Mouse (Mus musculus): ENCODE data around the gene Zfp933. TPM values are rescaled to one million over a fixed set of nuclear protein-coding genes. Genes with fewer than 3 reads are reported as not detected.
"Not testable (repeated sequence)": the region's sequence is repeated elsewhere in the genome, so short reads cannot be mapped to it uniquely, and the experiment has no call there.

Gene Zfp933
- polyA plus RNA-seq, 1 experiment from 2014 or later: 6.9 TPM

DNA sequence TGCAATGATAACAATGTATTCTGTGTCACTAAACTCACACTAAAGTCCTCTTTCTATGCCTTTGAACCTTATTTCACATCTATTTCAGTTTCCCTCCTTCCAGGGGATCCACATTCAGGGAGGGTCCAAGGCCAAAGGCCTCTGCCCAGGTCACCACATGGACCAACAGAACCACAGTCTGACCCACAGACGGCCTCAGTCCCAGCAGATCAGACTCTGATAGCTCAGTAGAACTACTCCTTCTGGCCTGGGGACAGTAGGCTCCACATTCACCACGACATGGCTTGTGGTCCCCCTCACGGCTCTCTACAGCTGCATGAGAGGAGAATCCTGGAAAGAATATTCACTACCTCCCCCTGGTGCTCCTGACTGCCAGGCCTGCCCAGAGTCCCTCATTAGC is 5.3 kb downstream of the Zfp933 start:
- no peak overlapping the region for H3K4me2 ChIP-seq
- no peak overlapping the region for H3K9ac ChIP-seq (ENCODE audit: low read depth, low read length)
- no peak overlapping the region for H3K27ac ChIP-seq (ENCODE audit: low read depth, low read length)
- H3K4me3 ChIP-seq (ENCODE audit: low read depth, low read length): no peak overlapping the region
- H3K9me3 ChIP-seq (replicated peaks; ENCODE audit: control insufficient read depth, low read length): peaks cover 5% of the 10 kb centered on the region; the same call in 1 of the 2 replicates
- H3K4me1 ChIP-seq (ENCODE audit: control insufficient read depth, insufficient read depth, low read length): peaks cover 4% of the 10 kb centered on the region
- no peaks in the 10 kb centered on the region for H3K27me3 ChIP-seq (ENCODE audit: control insufficient read depth, insufficient read depth, low read length)
- WGBS (ENCODE audit: insufficient replicate concordance): 87% methylated on average over 3 of the region's 3 CpGs
- H3K36me3 ChIP-seq (ENCODE audit: control insufficient read depth, insufficient read depth, low read length): peaks cover 15% of the 10 kb centered on the region
- no peak for ATAC-seq (replicated peaks; ENCODE audit: insufficient number of reproducible peaks, low FRiP score, low TSS enrichment)

DNA sequence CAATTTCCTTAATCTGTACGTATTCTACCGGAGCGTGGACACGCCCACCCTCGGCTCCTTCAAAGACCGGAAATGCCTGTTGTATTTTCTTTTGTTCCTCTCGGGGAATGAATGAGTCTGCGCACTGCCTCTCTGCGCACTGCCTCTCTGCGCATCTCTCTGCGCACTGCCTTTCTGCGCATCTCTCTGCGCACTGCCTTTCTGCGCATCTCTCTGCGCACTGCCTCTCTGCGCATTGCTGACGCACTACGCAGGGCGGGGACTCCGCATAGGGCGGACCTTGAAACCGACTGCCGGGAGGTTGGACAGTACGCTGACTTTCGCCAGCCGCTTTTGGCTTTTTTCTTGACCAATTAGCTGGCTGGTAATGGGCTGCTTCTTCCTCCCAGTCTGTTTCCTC is 8.9 kb downstream of the Zfp933 start:
- 93% methylated on average over 19 of the region's 26 CpGs for whole genome bisulfite sequencing (ENCODE audit: insufficient replicate concordance)
- H3K4me1 ChIP-seq (ENCODE audit: control insufficient read depth, insufficient read depth, low read length); H3K9ac ChIP-seq (ENCODE audit: low read depth, low read length); H3K27me3 ChIP-seq (ENCODE audit: control insufficient read depth, insufficient read depth, low read length); H3K4me2 ChIP-seq; H3K27ac ChIP-seq (ENCODE audit: low read depth, low read length); H3K9me3 ChIP-seq (replicated peaks; ENCODE audit: control insufficient read depth, low read length); ATAC-seq (replicated peaks; ENCODE audit: insufficient number of reproducible peaks, low FRiP score, low TSS enrichment); H3K4me3 ChIP-seq (ENCODE audit: low read depth, low read length): not testable (repeated sequence)
- peaks cover 15% of the 10 kb centered on the region for H3K36me3 ChIP-seq (ENCODE audit: control insufficient read depth, insufficient read depth, low read length)

DNA sequence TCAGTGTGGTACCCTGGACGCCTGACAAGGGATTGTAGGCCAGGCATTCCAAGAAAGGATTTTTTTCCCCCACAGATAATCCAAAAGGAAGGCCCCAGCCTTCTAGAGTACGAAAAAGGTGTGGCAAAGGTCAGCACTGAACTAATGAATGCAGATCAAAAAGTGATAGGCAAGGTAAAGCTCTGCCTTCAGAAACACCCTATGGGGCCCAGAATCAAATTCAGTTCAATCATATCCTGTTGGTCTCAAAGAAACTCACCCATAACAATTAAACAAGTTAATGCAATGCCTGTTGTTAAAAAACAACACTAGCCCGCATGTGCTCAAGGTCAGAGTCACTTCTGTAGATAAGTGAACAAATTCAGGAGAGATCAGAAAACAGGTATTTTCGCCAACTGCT is 23.8 kb downstream of the Zfp933 start:
- no peak overlapping the region for H3K9ac ChIP-seq (ENCODE audit: low read depth, low read length)
- WGBS (ENCODE audit: insufficient replicate concordance): 86% methylated on average over 4 of the region's 4 CpGs
- no peak overlapping the region for H3K4me2 ChIP-seq
- no peak for ATAC-seq (replicated peaks; ENCODE audit: insufficient number of reproducible peaks, low FRiP score, low TSS enrichment)
- peaks cover 43% of the 10 kb centered on the region for H3K36me3 ChIP-seq (ENCODE audit: control insufficient read depth, insufficient read depth, low read length)
- H3K27me3 ChIP-seq (ENCODE audit: control insufficient read depth, insufficient read depth, low read length): no peaks in the 10 kb centered on the region
- H3K9me3 ChIP-seq (replicated peaks; ENCODE audit: control insufficient read depth, low read length): peaks cover 44% of the 10 kb centered on the region
- H3K4me1 ChIP-seq (ENCODE audit: control insufficient read depth, insufficient read depth, low read length): no peaks in the 10 kb centered on the region
- no peak overlapping the region for H3K4me3 ChIP-seq (ENCODE audit: low read depth, low read length)
- H3K27ac ChIP-seq (ENCODE audit: low read depth, low read length): no peak overlapping the region

DNA sequence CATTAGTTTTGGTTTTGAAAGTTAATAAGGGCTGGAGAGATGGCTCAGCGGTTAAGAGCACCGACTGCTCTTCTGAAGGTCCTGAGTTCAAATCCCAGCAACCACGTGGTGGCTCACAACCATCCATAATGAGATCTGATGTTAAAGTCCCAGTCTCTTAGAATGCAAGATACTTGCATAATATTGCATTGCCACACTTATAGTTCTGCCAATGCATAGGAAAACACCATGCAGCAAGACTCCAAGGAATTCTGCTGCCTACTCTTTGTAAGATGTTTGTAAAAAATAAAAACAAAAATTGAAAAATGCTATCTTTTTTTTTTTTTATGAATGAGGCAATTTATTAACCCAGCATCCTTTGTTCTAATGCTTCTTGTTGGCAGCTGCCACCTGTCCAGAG is 26.8 kb downstream of the Zfp933 start:
- ATAC-seq (replicated peaks; ENCODE audit: insufficient number of reproducible peaks, low FRiP score, low TSS enrichment); H3K4me2 ChIP-seq; H3K4me3 ChIP-seq (ENCODE audit: low read depth, low read length); H3K27me3 ChIP-seq (ENCODE audit: control insufficient read depth, insufficient read depth, low read length); H3K9ac ChIP-seq (ENCODE audit: low read depth, low read length); H3K4me1 ChIP-seq (ENCODE audit: control insufficient read depth, insufficient read depth, low read length); H3K27ac ChIP-seq (ENCODE audit: low read depth, low read length): not testable (repeated sequence)
- H3K36me3 ChIP-seq (ENCODE audit: control insufficient read depth, insufficient read depth, low read length): peaks cover 19% of the 10 kb centered on the region
- H3K9me3 ChIP-seq (replicated peaks; ENCODE audit: control insufficient read depth, low read length): peaks cover 41% of the 10 kb centered on the region
- 84% methylated on average over 3 of the region's 3 CpGs for WGBS (ENCODE audit: insufficient replicate concordance)

DNA sequence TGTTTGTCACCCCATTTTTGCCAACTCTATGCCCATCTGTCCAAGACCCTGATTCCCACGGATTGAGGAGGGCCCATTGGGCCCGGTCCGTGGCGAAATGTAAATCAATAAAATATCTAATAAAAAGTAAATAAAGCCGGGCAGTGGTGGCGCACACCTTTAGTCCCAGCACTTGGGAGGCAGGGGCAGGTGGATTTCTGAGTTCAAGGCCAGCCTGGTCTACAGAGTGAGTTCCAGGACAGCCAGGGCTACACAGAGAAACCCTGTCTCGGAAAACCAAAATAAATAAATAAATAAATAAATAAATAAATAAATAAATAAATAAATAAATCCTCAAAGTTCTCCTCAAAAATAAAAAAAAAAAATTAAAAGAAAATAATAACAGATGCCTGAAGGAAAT is 28.5 kb downstream of the Zfp933 start:
- H3K27me3 ChIP-seq (ENCODE audit: control insufficient read depth, insufficient read depth, low read length); H3K27ac ChIP-seq (ENCODE audit: low read depth, low read length); ATAC-seq (replicated peaks; ENCODE audit: insufficient number of reproducible peaks, low FRiP score, low TSS enrichment); H3K4me1 ChIP-seq (ENCODE audit: control insufficient read depth, insufficient read depth, low read length); H3K9ac ChIP-seq (ENCODE audit: low read depth, low read length); H3K4me2 ChIP-seq; H3K36me3 ChIP-seq (ENCODE audit: control insufficient read depth, insufficient read depth, low read length); H3K4me3 ChIP-seq (ENCODE audit: low read depth, low read length): not testable (repeated sequence)
- H3K9me3 ChIP-seq (replicated peaks; ENCODE audit: control insufficient read depth, low read length): peaks cover 30% of the 10 kb centered on the region
- 81% methylated on average over 7 of the region's 7 CpGs for WGBS (ENCODE audit: insufficient replicate concordance)

DNA sequence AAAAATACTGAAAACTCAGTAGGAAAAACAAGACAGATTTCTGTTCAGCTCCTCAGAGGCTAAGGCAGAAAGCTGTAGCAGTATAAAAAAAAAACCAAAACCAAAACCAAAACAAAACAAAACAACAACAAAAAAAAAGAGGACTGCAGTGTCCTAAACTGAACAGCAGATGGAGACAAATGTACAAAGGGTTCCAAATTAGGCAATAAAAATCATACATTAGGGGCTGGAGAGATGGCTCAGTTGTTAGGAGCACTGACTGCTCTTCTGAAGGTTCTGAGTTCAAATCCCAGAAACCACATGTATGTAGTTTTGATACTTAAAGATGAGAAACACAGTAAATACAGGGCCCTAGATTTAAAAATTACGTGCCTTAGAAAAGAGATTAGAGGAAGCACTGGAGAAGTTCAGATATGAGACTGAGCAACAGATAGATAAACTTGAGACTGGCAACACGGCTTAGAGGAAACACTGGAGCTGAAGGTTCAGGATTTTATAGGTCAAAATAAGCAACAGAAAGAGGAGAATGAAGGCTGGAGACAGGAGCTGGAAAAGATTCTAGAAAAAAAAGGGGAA is 33.5 kb downstream of the Zfp933 start:
- Histone ChIP-seq H3K27me3 (ENCODE audit: control insufficient read depth, insufficient read depth, low read length) (no peaks in the 10 kb centered on the region), H3K36me3 (ENCODE audit: control insufficient read depth, insufficient read depth, low read length) (no peaks in the 10 kb centered on the region), H3K4me1 (ENCODE audit: control insufficient read depth, insufficient read depth, low read length) (no peaks in the 10 kb centered on the region), H3K4me2 (no peak overlapping the region), H3K27ac (ENCODE audit: low read depth, low read length) (no peak overlapping the region), H3K9me3 (replicated peaks; ENCODE audit: control insufficient read depth, low read length) (no peaks in the 10 kb centered on the region), H3K4me3 (ENCODE audit: low read depth, low read length) (no peak overlapping the region), H3K9ac (ENCODE audit: low read depth, low read length) (no peak overlapping the region)
- 66% methylated on average over 2 of the region's 2 CpGs for WGBS (ENCODE audit: insufficient replicate concordance)
- no peak for ATAC-seq (replicated peaks; ENCODE audit: insufficient number of reproducible peaks, low FRiP score, low TSS enrichment)

DNA sequence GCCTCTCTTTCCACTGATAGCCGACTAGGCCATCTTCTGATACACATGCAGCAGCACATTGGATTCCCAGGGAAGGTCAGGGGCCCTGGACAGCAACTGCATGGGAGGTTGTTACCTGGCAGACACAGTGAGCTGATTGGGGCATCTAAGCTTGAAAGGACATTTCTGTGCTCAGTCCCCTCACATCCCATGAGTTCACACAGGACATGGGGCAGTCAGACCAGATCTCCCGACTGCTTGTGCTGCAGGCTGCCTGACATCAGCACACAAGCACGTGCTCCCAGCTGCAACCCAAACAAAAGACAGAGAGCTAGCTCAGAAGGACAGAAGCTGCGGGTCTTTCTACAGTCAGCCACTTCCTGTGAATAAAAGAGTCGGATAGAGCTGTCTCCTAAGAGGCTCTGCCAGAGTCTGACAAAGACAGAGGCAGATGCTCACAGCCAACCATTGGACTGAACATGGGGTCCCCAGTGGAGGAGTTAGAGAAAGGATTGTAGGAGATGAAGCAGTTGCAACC is 34.9 kb downstream of the Zfp933 start:
- 46% methylated on average over 5 of the region's 5 CpGs for WGBS (ENCODE audit: insufficient replicate concordance)
- Histone ChIP-seq H3K4me3 (ENCODE audit: low read depth, low read length) (no peak overlapping the region), H3K27me3 (ENCODE audit: control insufficient read depth, insufficient read depth, low read length) (no peaks in the 10 kb centered on the region), H3K4me1 (ENCODE audit: control insufficient read depth, insufficient read depth, low read length) (no peaks in the 10 kb centered on the region), H3K9ac (ENCODE audit: low read depth, low read length) (no peak overlapping the region), H3K36me3 (ENCODE audit: control insufficient read depth, insufficient read depth, low read length) (no peaks in the 10 kb centered on the region), H3K4me2 (no peak overlapping the region), H3K27ac (ENCODE audit: low read depth, low read length) (no peak overlapping the region), H3K9me3 (replicated peaks; ENCODE audit: control insufficient read depth, low read length) (no peaks in the 10 kb centered on the region)
- no peak for ATAC-seq (replicated peaks; ENCODE audit: insufficient number of reproducible peaks, low FRiP score, low TSS enrichment)

DNA sequence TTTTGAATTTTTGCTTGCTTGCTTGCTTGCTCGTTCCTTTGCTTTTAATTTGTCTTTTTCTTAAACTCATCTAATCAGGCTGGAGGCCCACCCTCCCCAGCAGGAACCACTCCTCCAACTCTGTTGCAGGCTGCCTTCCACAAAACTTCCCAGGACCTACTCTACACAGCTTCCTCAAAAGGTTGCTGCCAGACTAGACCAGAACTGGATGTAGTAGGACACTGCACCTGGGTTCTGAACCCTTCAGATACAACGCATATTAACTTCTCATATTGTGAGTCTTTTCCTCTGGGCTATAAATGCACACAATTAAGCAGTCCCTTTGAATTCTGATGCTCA is 38.2 kb downstream of the Zfp933 start:
- H3K4me1 ChIP-seq (ENCODE audit: control insufficient read depth, insufficient read depth, low read length); H3K27ac ChIP-seq (ENCODE audit: low read depth, low read length); H3K36me3 ChIP-seq (ENCODE audit: control insufficient read depth, insufficient read depth, low read length); H3K9me3 ChIP-seq (replicated peaks; ENCODE audit: control insufficient read depth, low read length); ATAC-seq (replicated peaks; ENCODE audit: insufficient number of reproducible peaks, low FRiP score, low TSS enrichment); H3K27me3 ChIP-seq (ENCODE audit: control insufficient read depth, insufficient read depth, low read length); H3K9ac ChIP-seq (ENCODE audit: low read depth, low read length): not testable (repeated sequence)
- Histone ChIP-seq H3K4me3 (ENCODE audit: low read depth, low read length) (peak overlapping the region; percentile 60), H3K4me2 (peak overlapping the region; percentile 71)
- WGBS (ENCODE audit: insufficient replicate concordance): 41% methylated on average over 2 of the region's 2 CpGs

DNA sequence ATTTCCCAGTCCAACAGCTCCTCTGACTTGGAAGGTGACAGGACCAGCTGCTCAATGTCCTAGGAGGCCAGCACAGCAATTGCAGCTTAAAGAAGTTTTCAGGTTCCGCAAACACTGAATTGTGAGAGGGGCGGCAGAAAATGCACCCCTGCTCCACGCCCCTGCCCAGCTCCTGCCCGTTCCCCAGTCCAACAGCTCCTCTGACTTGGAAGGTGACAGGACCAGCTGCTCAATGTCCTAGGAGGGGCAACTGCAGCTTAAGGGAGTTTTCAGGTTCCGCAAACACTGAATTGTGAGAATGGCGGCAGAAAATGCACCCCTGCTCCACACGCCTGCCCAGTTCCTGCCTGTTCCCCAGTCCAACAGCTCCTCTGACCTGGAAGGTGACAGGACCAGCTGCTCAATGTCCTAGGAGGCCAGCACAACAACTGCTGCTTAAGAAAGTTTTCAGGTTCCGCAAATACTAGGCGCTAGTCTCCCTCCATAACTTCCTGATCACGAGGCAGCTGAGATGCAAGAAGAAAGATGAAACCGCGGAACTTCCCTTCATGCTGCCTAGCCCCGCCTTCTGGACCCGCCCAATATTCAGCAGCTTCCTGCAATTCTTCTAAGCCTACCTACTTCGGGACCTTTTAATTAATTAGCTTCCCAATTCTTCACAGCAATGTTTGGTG is 38.7 kb downstream of the Zfp933 start, which contains the start of gene Zfp984:
Gene Zfp984 (minus strand): TSS at position 497 of the 674 bp plus-strand sequence.
- peak within 1 kb of the TSS; percentile 74 for H3K27ac ChIP-seq (ENCODE audit: low read depth, low read length)
- peak within 1 kb of the TSS; percentile 71 for H3K4me2 ChIP-seq
- ATAC-seq (replicated peaks; ENCODE audit: insufficient number of reproducible peaks, low FRiP score, low TSS enrichment): peak; percentile 58
- peak within 1 kb of the TSS; percentile 60 for H3K4me3 ChIP-seq (ENCODE audit: low read depth, low read length)
- H3K27me3 ChIP-seq (ENCODE audit: control insufficient read depth, insufficient read depth, low read length); H3K36me3 ChIP-seq (ENCODE audit: control insufficient read depth, insufficient read depth, low read length); H3K4me1 ChIP-seq (ENCODE audit: control insufficient read depth, insufficient read depth, low read length); H3K9me3 ChIP-seq (replicated peaks; ENCODE audit: control insufficient read depth, low read length): not testable (repeated sequence)
- H3K9ac ChIP-seq (ENCODE audit: low read depth, low read length): peak within 1 kb of the TSS; percentile 79
- WGBS (ENCODE audit: insufficient replicate concordance): 10% methylated on average over 15 of the region's 15 CpGs

All from heart, embryonic 11.5 days (tissue).